Mouse (Mus musculus): ENCODE results near the gene Stox2.

GRCm38 (mm10) chr8:47133381-47133780 lies 312.8 kb downstream of the Stox2 start:
- TF ChIP-seq CTCF (IDR thresholded peaks at IDR 0.05; ENCODE audit: low read depth) (no peak), EP300 (IDR thresholded peaks at IDR 0.05; ENCODE audit: low read depth) (no peak)
